Mouse (Mus musculus) C2C12 (cell line): ENCODE results near the gene Otog.

Source experiments
- CTCF ChIP-seq: IDR thresholded peaks from one replicate; pipeline ENCODE4 v1.5.1; 2011; ENCODE audit not compliant: control insufficient read depth, insufficient read depth, insufficient read length
- FOSL1 ChIP-seq: IDR thresholded peaks from one replicate; pipeline ENCODE4 v1.8.0; 2011; ENCODE audit warnings: mild to moderate bottlenecking, low read length; ENCODE audit not compliant: poor library complexity, insufficient read depth, severe bottlenecking
- MAX ChIP-seq: IDR thresholded peaks from one replicate; pipeline ENCODE4 v1.6.1; 2011; ENCODE audit warnings: mild to moderate bottlenecking, control low read depth
- MYOD1 ChIP-seq: IDR thresholded peaks from one replicate; pipeline ENCODE4 v1.6.1; 2011; ENCODE audit warnings: low read depth; ENCODE audit not compliant: control insufficient read depth, insufficient read length

DNA sequence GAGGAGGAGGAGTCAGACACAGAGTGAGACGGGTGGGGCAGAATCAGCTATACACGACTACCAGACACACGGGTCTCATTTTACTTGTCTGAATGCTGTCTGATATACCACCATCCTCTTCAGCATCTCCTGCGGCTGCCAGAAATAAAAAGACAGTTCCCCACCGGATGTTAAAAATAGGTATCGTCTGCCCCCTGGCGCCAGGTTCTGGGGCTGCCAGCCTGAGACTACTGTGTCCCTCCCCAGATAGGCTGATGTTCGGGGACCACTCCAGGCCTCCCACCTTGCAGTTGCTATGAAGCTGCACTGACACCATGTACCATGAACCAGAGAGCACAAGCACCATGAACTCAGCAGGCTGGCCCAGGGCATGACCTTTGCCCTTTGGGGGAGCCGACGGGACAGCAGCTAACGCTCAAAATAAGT lies 36.7 kb upstream of the Otog start:
- TF ChIP-seq MAX (no peak), FOSL1 (no peak), CTCF (no peak), MYOD1 (no peak)
